Mouse (Mus musculus) heart, embryonic 14.5 days (tissue): ENCODE data around the gene Plk1. TPM values are rescaled to one million over a fixed set of nuclear protein-coding genes. Genes with fewer than 3 reads are reported as not detected.

ENCODE experiments used
- ATAC-seq: fragments of 200-750 bp; cut with Nextera tagmentation; 2 replicates; pipeline ENCODE4 v1.8.0; 2017; ENCODE audit warnings: low read depth, moderate TSS enrichment; ENCODE audit not compliant: insufficient number of reproducible peaks, insufficient read depth, low FRiP score
- H3K27ac ChIP-seq, 2 experiments: fragments of 200-500 bp in 1 of 2; fragments of 300-500 bp in 1 of 2; sonication (generic) in 1 of 2; replicated peaks in 1 of 2; 2 replicates each; pipeline ENCODE4 v1.5.1; 2012 to 2014; ENCODE audit warnings: low read depth in 2 of 2, low read length in 2 of 2, control low read depth in 1 of 2, mild to moderate bottlenecking in 1 of 2, mixed read lengths in 1 of 2; ENCODE audit not compliant: control insufficient read depth in 1 of 2, insufficient read depth in 1 of 2
- H3K27me3 ChIP-seq: fragments of 300-500 bp; sonication (generic); 2 replicates; pipeline ENCODE4 v1.6.1; 2014; ENCODE audit warnings: mild to moderate bottlenecking, low read length, control low read depth; ENCODE audit not compliant: control insufficient read depth, insufficient read depth
- H3K36me3 ChIP-seq: fragments of 300-500 bp; sonication (generic); 2 replicates; pipeline ENCODE4 v1.6.1; 2014; ENCODE audit warnings: mild to moderate bottlenecking, control low read depth, low read length, mixed read lengths; ENCODE audit not compliant: control insufficient read depth, insufficient read depth
- H3K4me1 ChIP-seq, 2 experiments: fragments of 200-500 bp in 1 of 2; fragments of 300-500 bp in 1 of 2; sonication (generic) in 1 of 2; 2 replicates each; pipeline ENCODE4 v1.6.1; 2012 to 2014; ENCODE audit warnings: low read length in 2 of 2, control low read depth in 1 of 2, mixed read lengths in 1 of 2; ENCODE audit not compliant: control insufficient read depth in 2 of 2, insufficient read depth in 2 of 2
- H3K4me2 ChIP-seq: fragments of 300-500 bp; sonication (generic); 2 replicates; pipeline ENCODE4 v1.6.1; 2014; ENCODE audit warnings: mild to moderate bottlenecking, low read length
- H3K4me3 ChIP-seq, 2 experiments: fragments of 200-500 bp in 1 of 2; fragments of 300-500 bp in 1 of 2; sonication (generic) in 1 of 2; 2 replicates each; pipeline ENCODE4 v1.5.1; 2012 to 2014; ENCODE audit warnings: low read length in 2 of 2, mild to moderate bottlenecking in 2 of 2, control low read depth in 1 of 2, low read depth in 1 of 2, moderate library complexity in 1 of 2; ENCODE audit not compliant: control insufficient read depth in 1 of 2, insufficient read depth in 1 of 2
- H3K9ac ChIP-seq: fragments of 300-500 bp; sonication (generic); 2 replicates; pipeline ENCODE4 v1.6.1; 2014; ENCODE audit warnings: mild to moderate bottlenecking, low read length
- H3K9me3 ChIP-seq: fragments of 300-500 bp; sonication (generic); 2 replicates; pipeline ENCODE4 v1.6.1; 2016; ENCODE audit warnings: low read length, control low read depth; ENCODE audit not compliant: control insufficient read depth
- WGBS: fragments of 180-500 bp; shearing (Covaris S2); extraction: QIAGEN DNeasy Blood & Tissue Kit; methylation state at CpG from one replicate; pipeline ENCODE4 v1.1.7; 2014; 5-methylcytosine and 5-hydroxymethylcytosine counted together
- polyA plus RNA-seq: library from polyadenylated mRNA; unstranded; fragments of >200 nt; fragmentation: Nextera tagmentation; extraction: Ambion mirVana; gene quantifications from 2 replicates; pipeline ENCODE4 v1.2.1, GENCODE M21; 2014

Plk1 gene
- polyA plus RNA-seq, 1 experiment from 2014 or later: 64.1 TPM

- Histone ChIP-seq H3K27me3 (no peaks in the 10 kb centered on the region), H3K36me3 (peaks cover 55% of the 10 kb centered on the region), H3K4me2 (no peak overlapping the region), H3K9ac (no peak overlapping the region), H3K4me3 (no peak overlapping the region), H3K9me3 (no peaks in the 10 kb centered on the region), H3K4me1 (peaks cover 2 to 11% of the 10 kb centered on the region in 2 experiments; a peak in 3 of 4 replicates), H3K27ac (no peak overlapping the region)
- WGBS: 71% methylated on average over 10 of the region's 10 CpGs
- no peak for ATAC-seq
Observed at GRCm38 (mm10) chr7:122135070-122135469, 24.2 kb upstream of the Plk1 start.

GRCm38 (mm10) chr7:122137071-122137470 lies 22.2 kb upstream of the Plk1 start:
- H3K9ac ChIP-seq: no peak overlapping the region
- no peak for ATAC-seq
- H3K27ac ChIP-seq: no peak overlapping the region
- no peaks in the 10 kb centered on the region for H3K27me3 ChIP-seq
- H3K4me2 ChIP-seq: no peak overlapping the region
- no peaks in the 10 kb centered on the region for H3K9me3 ChIP-seq
- peaks cover 75% of the 10 kb centered on the region for H3K36me3 ChIP-seq
- H3K4me3 ChIP-seq: no peak overlapping the region
- peaks cover 2 to 9% of the 10 kb centered on the region in 2 experiments; a peak in 3 of 4 replicates for H3K4me1 ChIP-seq

GRCm38 (mm10) chr7:122138190-122138589 lies 21.0 kb upstream of the Plk1 start:
- WGBS: 88% methylated on average over 5 of the region's 5 CpGs
- Histone ChIP-seq H3K4me3 (no peak overlapping the region), H3K9me3 (no peaks in the 10 kb centered on the region), H3K27me3 (no peaks in the 10 kb centered on the region), H3K4me2 (no peak overlapping the region), H3K27ac (no peak overlapping the region), H3K9ac (no peak overlapping the region), H3K36me3 (peaks cover 86% of the 10 kb centered on the region), H3K4me1 (peaks cover 2 to 6% of the 10 kb centered on the region in 2 experiments; a peak in 3 of 4 replicates)
- no peak for ATAC-seq

- H3K27me3 ChIP-seq: no peaks in the 10 kb centered on the region
- no peak for ATAC-seq
- H3K27ac ChIP-seq: no peak overlapping the region
- no peak overlapping the region for H3K9ac ChIP-seq
- no peak overlapping the region for H3K4me2 ChIP-seq
- no peaks in the 10 kb centered on the region for H3K9me3 ChIP-seq
- H3K4me1 ChIP-seq: no peaks in the 10 kb centered on the region
- no peak overlapping the region for H3K4me3 ChIP-seq
- peaks cover 96% of the 10 kb centered on the region for H3K36me3 ChIP-seq
Observed at GRCm38 (mm10) chr7:122140991-122141390, 18.2 kb upstream of the Plk1 start.

- Histone ChIP-seq H3K4me3 (no peak overlapping the region), H3K9ac (no peak overlapping the region), H3K4me2 (no peak overlapping the region), H3K9me3 (no peaks in the 10 kb centered on the region), H3K27ac (no peak overlapping the region), H3K27me3 (no peaks in the 10 kb centered on the region), H3K36me3 (peaks cover 36% of the 10 kb centered on the region), H3K4me1 (peaks cover 0 to 3% of the 10 kb centered on the region in 2 experiments; a peak in 2 of 4 replicates)
- ATAC-seq: no peak
- 75% methylated on average over 4 of the region's 4 CpGs for WGBS
Observed at GRCm38 (mm10) chr7:122152473-122152872, 6.8 kb upstream of the Plk1 start.

- peaks cover 14 to 38% of the 10 kb centered on the region in 2 experiments for H3K4me1 ChIP-seq
- no peaks in the 10 kb centered on the region for H3K9me3 ChIP-seq
- peak overlapping the region; percentile 79 to 84 for H3K4me3 ChIP-seq
- no peaks in the 10 kb centered on the region for H3K27me3 ChIP-seq
- peak overlapping the region; percentile 69 for H3K4me2 ChIP-seq
- 4% methylated on average over 13 of the region's 13 CpGs for WGBS
- ATAC-seq: no peak
- peak overlapping the region; percentile 83 for H3K9ac ChIP-seq
- peak overlapping the region; percentile 76 to 85 for H3K27ac ChIP-seq
- peaks cover 29% of the 10 kb centered on the region for H3K36me3 ChIP-seq
Observed at GRCm38 (mm10) chr7:122158488-122158887, 751 bp upstream of the Plk1 start.

GRCm38 (mm10) chr7:122160037-122160436 lies 798 bp downstream of the Plk1 start:
- Histone ChIP-seq H3K4me1 (peaks cover 14 to 38% of the 10 kb centered on the region in 2 experiments), H3K9ac (peak overlapping the region; percentile 83)

GRCm38 (mm10) chr7:122163766-122164165 lies 4.5 kb downstream of the Plk1 start:
- no peak overlapping the region for H3K9ac ChIP-seq
- no peak overlapping the region for H3K4me3 ChIP-seq
- ATAC-seq: no peak
- H3K4me2 ChIP-seq: no peak overlapping the region
- H3K27me3 ChIP-seq: no peaks in the 10 kb centered on the region
- no peaks in the 10 kb centered on the region for H3K9me3 ChIP-seq
- H3K36me3 ChIP-seq: peaks cover 75% of the 10 kb centered on the region
- H3K4me1 ChIP-seq: peaks cover 10 to 23% of the 10 kb centered on the region in 2 experiments
- no peak overlapping the region for H3K27ac ChIP-seq
- WGBS: 95% methylated on average over 8 of the region's 8 CpGs

More at GRCm38 (mm10) chr7:122160037-122160436, 798 bp downstream of the Plk1 start:
- ATAC-seq: no peak; the same call in 1 of the 2 replicates
- 1% methylated on average over 12 of the region's 12 CpGs for WGBS
- no peaks in the 10 kb centered on the region for H3K27me3 ChIP-seq
- no peaks in the 10 kb centered on the region for H3K9me3 ChIP-seq
- peak overlapping the region; percentile 79 to 84 for H3K4me3 ChIP-seq
- H3K27ac ChIP-seq: peak overlapping the region; percentile 50 to 66; a peak in 1 of 4 replicates
- peaks cover 39% of the 10 kb centered on the region for H3K36me3 ChIP-seq
- H3K4me2 ChIP-seq: peak overlapping the region; percentile 69
